Comparison of ENCODE assay signal across 8 mouse cellular contexts in the genomic region with DNA sequence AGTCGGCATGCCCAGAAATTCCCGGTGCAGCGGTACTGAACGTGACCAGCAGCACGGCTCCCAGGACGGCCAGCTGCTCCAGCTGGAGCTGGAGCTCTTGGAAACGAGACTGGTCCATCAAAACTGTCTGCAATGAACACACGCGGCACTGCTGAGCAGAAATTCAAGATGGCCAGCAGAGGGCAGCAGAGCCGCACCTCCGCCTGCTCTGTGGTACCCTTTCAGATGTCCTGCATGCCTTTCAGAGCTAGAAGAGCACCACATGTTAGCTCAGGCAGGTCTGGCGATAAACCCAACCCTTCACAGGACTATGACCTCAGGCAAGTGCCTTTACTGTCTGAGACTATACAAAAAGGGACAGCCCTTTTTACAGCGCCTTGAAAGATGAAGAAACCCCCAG. TPM values are rescaled to one million over a fixed set of nuclear protein-coding genes. Genes with fewer than 3 reads are reported as not detected.
DNase-seq lines count a peak whose midpoint lies in the region; ATAC-seq lines count a peak whose summit lies in the region.

No protein-coding gene starts in this region.

- ATAC-seq in megakaryocyte progenitor cell, adult 5-6 weeks (replicated peaks; ENCODE audit: poor library complexity): peak; percentile 89

- peak; percentile 48 for DNase-seq in T-cell, adult 2 months (ENCODE audit: low spot score)
- DNase-seq in cerebellum, postnatal 4 days (ENCODE audit: low spot score in 2 of 2): peak; percentile 60 to 86
- DNase-seq in gastrocnemius, adult 8-10 months (ENCODE audit: low spot score in 2 of 2): peak; percentile 15 to 52
- peak; percentile 57 for DNase-seq in hindlimb bud, embryonic 11.5 days (ENCODE audit: extremely low spot score, low read depth, low spot score)
- peak; percentile 52 to 61 for DNase-seq in left cerebral cortex, adult 8-10 months (ENCODE audit: low spot score in 2 of 2)
- DNase-seq in right cerebral cortex, postnatal 14 days: peak; percentile 79
- peak; percentile 79 for DNase-seq in urinary bladder, postnatal 25 days (ENCODE audit: low spot score)

RNA-seq across cellular contexts. Expression of gene Tcp11l1, which starts 26.6 kb away (rescaled TPM):
- total RNA-seq in gastrocnemius, adult 8-10 months (2022): 10 to 100 TPM in 1 of 4 experiments, 1 to 10 TPM in 3; 8.7 to 11.7 (median 9.2) TPM
- 10 to 100 TPM; 34.4 to 45.6 (median 39.4) TPM for total RNA-seq in left cerebral cortex, adult 8-10 months (2022)
- 15.3 and 15.8 TPM in 2 replicates for total RNA-seq in megakaryocyte progenitor cell, adult 5-6 weeks (2015)
- total RNA-seq in megakaryocyte progenitor cell, adult 5-6 weeks (2017): 9.0 and 10.8 TPM in 2 replicates

RNA-seq across cellular contexts. Expression of gene Pin1rt1, which starts 30.8 kb away (rescaled TPM):
- total RNA-seq in gastrocnemius, adult 8-10 months (2022): not detected
- total RNA-seq in left cerebral cortex, adult 8-10 months (2022): not detected
- not detected in 2 replicates for total RNA-seq in megakaryocyte progenitor cell, adult 5-6 weeks (2015)
- not detected in 2 replicates for total RNA-seq in megakaryocyte progenitor cell, adult 5-6 weeks (2017)

RNA-seq across cellular contexts. Expression of gene Depdc7, which starts 57.3 kb away (rescaled TPM):
- 1 to 10 TPM; 1.4 to 2.9 (median 2.5) TPM for total RNA-seq in gastrocnemius, adult 8-10 months (2022)
- 1 to 10 TPM in 3 of 4 experiments, under 1 TPM in 1; 0.72 to 2.2 (median 1.6) TPM for total RNA-seq in left cerebral cortex, adult 8-10 months (2022)
- 4.5 and 5.4 TPM in 2 replicates for total RNA-seq in megakaryocyte progenitor cell, adult 5-6 weeks (2015)
- total RNA-seq in megakaryocyte progenitor cell, adult 5-6 weeks (2017): 4.1 and 4.8 TPM in 2 replicates

Comparison
In these comparisons a context has a peak if more than half of its experiments do, and no peak if none do; other contexts are left out.
1. Peak in every context shown above with its lines: DNase-seq and ATAC-seq.